Mouse (Mus musculus) CH12F3 (cell line): Measurements from ENCODE around the gene Trp53rka.
"Not testable (repeated sequence)": the region's sequence is repeated elsewhere in the genome, so short reads cannot be mapped to it uniquely, and the experiment has no call there.

ENCODE experiments used
- in situ Hi-C: fragments of 300-500 bp; cut with MboI; formaldehyde crosslinking; loops from 2 replicates; pipeline ENCODE4 v1.14.3; 2020; ENCODE audit warnings: low sequenced_read_pairs

Trp53rka gene

GRCm38 (mm10) chr2:165492648-165493553 is at the start of gene Trp53rka:
TSS of gene Trp53rka (minus strand) at chr2:165493324.
- in situ Hi-C loops = no loop called here

- in situ Hi-C loops = no loop called here
Measured at GRCm38 (mm10) chr2:165540975-165541374, 47.9 kb upstream of the Trp53rka start.

GRCm38 (mm10) chr2:165533789-165534188 is 40.7 kb upstream of the Trp53rka start:
- in situ Hi-C loops = no loop called here

GRCm38 (mm10) chr2:165529106-165529505 is 36.0 kb upstream of the Trp53rka start:
- in situ Hi-C loops = no loop called here

GRCm38 (mm10) chr2:165525609-165526008 is 32.5 kb upstream of the Trp53rka start:
- in situ Hi-C loops = no loop called here

GRCm38 (mm10) chr2:165515178-165515728 is 22.1 kb upstream of the Trp53rka start:
- in situ Hi-C loops = no loop called here

- in situ Hi-C loops = no loop called here
Measured at GRCm38 (mm10) chr2:165512870-165513600, 19.9 kb upstream of the Trp53rka start.

GRCm38 (mm10) chr2:165512426-165512825 is 19.3 kb upstream of the Trp53rka start:
- in situ Hi-C loops = no loop called here

GRCm38 (mm10) chr2:165511530-165511929 is 18.4 kb upstream of the Trp53rka start:
- in situ Hi-C loops = not testable (repeated sequence)

GRCm38 (mm10) chr2:165510914-165511458 is 17.9 kb upstream of the Trp53rka start:
- in situ Hi-C loops = not testable (repeated sequence)

- in situ Hi-C loops = no loop called here
Measured at GRCm38 (mm10) chr2:165510466-165510865, 17.3 kb upstream of the Trp53rka start.

- in situ Hi-C loops = no loop called here
Measured at GRCm38 (mm10) chr2:165509686-165510085, 16.6 kb upstream of the Trp53rka start.

- in situ Hi-C loops = no loop called here
Measured at GRCm38 (mm10) chr2:165503259-165504203, 10.4 kb upstream of the Trp53rka start, which contains the start of gene Slc2a10. TSS of gene Slc2a10 (plus strand) at chr2:165503787.

GRCm38 (mm10) chr2:165498816-165499215 is 5.7 kb upstream of the Trp53rka start:
- in situ Hi-C loops = no loop called here

GRCm38 (mm10) chr2:165497706-165498275 is 4.7 kb upstream of the Trp53rka start:
- in situ Hi-C loops = no loop called here

GRCm38 (mm10) chr2:165496251-165496650 is 3.1 kb upstream of the Trp53rka start:
- in situ Hi-C loops = no loop called here

- in situ Hi-C loops = no loop called here
Measured at GRCm38 (mm10) chr2:165494495-165494894, 1.4 kb upstream of the Trp53rka start.

- in situ Hi-C loops = no loop called here
Measured at GRCm38 (mm10) chr2:165493587-165494210, 575 bp upstream of the Trp53rka start.

- in situ Hi-C loops = no loop called here
Measured at GRCm38 (mm10) chr2:165486881-165487535, 6.1 kb downstream of the Trp53rka start.
